Mouse (Mus musculus) olfactory bulb, adult 2 months (tissue): Measurements from ENCODE around the gene Uaca.

Experiments
- CTCF ChIP-seq: fragments of 200-500 bp; IDR thresholded peaks from 2 replicates; pipeline ENCODE4 v1.5.1; 2012; ENCODE audit warnings: low read depth, mild to moderate bottlenecking, low read length, moderate library complexity; ENCODE audit not compliant: insufficient read depth
- POLR2A ChIP-seq: fragments of 200-500 bp; IDR thresholded peaks from 2 replicates; pipeline ENCODE4 v1.6.1; 2012; ENCODE audit warnings: mild to moderate bottlenecking, low read depth, low read length, moderate library complexity; ENCODE audit not compliant: insufficient read depth

DNA sequence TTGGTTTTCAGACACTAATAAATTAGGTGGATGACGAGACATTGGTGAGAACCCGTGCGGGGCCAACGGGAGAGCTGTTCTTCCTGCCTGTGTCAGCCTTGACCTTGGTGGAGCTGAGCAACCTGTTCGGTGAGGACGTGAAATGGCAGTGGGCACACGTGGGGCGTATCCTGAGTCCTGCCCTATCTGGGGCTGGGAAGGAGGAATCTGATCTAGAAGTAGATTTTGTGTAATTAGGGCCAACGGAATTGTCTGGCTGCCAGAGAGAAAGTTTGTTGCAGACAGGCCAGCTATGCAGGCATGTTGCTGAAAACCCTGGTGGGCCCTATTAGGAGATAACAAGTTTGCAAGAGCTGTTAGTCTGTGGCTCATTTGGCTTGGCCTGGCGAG, 126.3 kb downstream of the Uaca start:
- TF ChIP-seq CTCF, result no peak
- TF ChIP-seq POLR2A, result no peak
